Mouse (Mus musculus) thymus, postnatal 36 days (tissue): Measurements from ENCODE around the gene Mfn2.
A peak's percentile ranks its signal among the peaks of the same experiment; 100 is the strongest.

Source experiments
- DNase-seq, 2 experiments: peaks; one replicate each; pipeline ENCODE4 v3.0.0; 2022; ENCODE audit warnings: mixed read lengths in 2 of 2

The Mfn2 gene

DNA sequence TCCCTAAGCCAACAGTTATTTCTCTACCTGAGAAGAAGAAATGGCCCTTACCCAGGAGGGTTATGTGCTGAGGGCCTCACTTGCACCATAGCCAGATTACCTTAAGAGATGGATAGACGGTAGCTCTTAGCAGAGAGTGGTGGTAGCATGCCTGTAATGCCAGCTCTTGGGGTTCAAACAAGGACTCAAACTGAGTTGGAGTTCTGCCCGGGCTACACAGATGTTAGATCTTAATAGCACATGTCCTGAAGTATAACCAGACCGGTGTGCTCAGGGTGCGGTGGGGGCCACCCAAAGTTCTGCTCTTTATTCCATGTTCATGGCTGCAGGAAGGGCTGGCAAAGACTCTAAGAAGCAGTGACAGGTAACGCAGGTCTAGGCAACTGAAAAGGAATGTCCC, 5.0 kb upstream of the Mfn2 start:
- no peak for DNase-seq

DNA sequence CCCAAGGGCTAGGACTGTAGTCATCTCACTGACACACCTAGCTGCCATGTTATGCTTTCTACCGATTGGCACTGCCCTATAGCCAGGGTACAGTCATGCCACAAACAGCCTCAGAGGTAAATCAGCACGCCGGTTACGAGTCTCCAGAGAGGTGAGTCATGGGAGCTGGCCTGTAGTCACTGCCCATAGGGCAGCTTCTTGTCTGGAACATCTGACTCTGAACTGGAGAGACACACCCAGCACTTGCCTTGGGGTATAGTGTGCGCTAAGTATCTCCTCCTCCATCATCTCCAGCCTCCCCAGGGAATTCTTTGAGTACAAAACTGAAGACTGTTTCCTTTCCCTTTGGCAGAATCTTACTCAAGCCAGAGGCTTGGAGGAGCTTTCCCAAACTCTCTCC, 1.7 kb upstream of the Mfn2 start:
- no peak for DNase-seq

DNA sequence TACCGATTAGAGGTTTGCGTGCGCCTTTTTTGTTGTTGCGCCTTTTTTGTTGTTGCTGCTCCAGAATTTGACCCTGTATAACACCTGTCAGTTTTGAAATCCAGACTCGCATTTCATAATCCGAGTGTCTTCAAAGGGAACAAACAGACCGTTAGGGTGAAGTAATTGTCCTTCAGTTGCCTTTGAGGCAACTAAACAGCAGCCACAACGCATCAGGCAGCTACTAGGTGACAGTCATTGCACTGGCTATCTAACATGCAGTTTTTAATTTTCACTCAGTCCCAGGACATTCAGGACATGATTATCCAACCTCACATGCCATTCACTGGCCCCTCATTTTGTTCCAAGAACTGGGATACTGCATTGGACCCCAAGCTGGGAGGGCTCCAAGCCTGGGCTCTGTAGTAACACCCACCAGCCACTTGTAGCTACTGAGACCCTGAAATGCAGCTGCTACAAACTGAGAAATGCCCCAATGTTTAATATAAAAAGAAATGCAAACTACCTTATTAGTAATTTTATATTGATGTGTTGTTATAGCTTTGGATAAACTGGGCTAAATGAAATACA, 671 bp upstream of the Mfn2 start:
- no peak for DNase-seq

DNA sequence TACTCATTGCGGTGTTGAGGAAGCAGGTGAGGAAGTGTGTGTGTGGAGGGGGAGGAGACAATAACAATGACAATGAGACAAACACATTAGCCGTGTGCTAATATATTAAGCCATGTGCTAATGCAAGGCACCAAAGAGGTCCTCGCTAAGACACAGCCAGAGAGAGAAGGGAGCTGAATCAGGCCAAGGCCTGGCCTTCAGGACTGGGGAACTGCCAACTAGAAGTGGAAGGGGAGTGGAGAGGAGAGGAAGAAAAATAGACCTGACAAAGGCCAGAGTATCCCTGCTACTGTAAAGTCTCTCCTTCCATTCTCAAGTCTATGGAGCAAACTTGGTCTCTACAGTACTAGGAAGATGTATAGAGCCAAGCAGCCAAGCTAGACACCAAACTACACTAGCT, 903 bp downstream of the Mfn2 start:
- DNase-seq = no peak

DNA sequence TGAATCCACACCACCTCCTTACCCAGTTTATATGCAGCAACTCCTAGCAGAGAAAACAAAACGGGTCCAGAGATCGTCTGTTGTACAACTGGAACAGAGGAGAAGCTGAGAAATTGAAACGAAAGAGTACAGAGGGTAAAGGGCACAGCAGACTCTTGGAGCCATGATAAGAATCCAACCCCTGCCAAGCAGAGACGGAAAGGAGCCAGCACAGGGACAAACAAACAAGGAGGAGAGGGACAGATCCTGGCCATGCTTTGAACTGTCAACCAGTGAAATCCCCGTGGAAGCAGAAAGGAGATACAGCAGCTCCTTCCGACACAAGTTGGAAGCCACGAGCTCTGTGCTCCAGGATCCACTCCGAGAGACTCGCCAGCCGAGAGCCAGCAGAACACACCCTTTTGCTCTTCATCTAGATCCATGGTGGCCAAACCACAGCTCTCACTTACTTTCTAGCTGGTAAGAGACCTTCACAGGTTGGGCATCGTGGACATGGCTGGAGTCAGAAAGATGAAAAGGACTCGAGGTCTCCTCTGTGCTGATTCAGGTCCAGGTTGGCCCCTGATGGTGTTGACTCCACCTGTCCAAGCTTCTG, 1.5 kb downstream of the Mfn2 start:
- no peak for DNase-seq

DNA sequence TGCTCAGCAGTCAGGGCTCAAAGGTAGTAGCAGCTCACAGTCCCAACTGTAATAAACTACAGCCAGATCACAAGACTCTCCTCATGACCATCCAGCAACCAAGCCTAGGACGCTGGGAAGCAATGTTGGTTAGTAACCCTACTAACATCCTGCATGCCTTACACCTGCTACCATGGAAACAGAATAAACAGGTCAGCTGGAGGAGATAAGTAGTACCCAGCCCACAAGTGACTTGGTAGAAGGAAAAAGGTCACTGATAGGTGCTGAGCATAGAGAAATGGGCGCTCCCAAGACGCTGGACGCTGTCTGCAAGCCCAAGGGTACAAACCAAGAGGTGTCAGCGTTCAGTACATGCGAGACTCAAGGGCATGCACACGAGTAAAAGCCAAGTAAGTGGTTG, 4.1 kb downstream of the Mfn2 start:
- DNase-seq = no peak

DNA sequence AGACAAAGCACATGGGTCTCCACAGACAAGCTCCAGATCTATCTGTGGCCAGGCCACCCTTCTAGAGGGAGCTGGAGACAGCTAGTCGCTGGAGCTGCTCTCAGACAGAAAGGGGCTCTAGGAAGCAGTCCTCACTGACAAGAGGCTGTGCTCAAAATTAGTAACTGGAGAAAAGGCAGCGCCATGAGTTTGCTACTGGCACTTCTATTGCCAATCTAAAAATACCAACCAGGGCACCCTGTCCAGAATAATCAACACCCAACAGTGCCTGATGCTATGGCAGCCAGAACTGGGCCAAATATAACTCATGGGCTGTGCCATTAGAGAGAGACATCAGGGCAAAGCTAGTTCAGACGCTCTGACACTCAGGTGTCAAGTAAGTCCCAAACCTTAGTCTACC, 7.2 kb downstream of the Mfn2 start:
- no peak for DNase-seq

DNA sequence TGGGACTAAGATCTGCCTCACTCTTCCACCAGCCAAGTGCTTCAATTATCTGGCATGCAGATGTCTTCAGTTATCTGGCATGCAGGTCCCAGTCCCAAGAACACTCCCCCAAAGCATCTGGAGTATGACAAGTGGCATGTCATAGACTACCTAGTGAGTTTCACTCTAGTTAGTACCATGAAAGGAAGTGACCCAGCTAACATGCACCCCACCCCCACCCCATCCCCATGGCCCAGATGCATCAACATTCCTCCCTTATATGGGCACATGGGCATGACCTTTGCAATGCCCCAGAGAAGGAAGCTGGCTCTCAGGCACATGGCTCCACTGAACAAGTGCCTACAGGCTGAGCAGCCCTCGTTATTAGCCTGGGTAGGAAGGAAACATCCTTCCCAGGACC, 8.1 kb downstream of the Mfn2 start:
- DNase-seq = no peak

DNA sequence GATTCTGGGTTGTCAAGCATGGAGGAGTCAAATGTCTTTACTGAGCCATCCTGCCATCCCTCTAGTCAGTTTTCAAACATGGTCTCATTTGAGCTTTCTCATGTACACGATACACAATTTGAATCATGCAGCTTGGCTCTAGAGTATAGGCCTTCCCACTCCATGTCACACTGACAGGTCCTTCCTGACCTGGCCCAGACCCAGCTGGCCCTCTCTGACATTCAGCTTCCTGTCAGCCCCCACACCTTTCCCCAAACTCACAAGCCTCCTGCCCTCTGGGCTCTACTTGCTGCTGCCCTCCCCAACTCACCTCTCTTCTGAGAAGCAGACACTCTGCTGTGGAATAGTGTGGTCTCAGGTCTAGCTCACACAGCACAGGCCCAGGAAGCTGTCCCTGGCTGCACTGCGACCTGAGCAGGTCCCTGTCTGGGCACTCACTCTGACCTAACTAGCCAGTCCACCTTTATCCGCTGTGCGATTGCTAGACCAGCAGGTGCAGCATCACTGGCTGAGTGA, 8.6 kb downstream of the Mfn2 start:
- no peak for DNase-seq

DNA sequence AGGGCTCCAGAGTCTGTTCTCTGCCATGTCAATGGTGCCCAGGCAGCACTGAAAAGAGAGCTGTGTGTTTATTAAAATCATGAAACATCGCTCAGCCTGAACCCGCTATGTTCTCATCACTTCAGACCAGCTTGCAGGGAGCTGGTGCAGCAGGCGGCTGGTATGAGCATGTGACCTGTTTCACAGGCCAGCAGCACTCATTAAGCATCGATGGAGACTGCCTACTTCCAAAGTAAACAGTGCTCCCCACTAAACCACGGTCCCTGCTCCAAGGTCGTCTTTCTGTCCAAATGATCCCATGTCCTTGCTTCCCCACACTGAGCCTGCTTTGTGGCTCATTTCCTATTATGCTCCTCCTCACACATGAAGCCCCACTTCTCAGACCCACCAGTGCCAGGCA, 14.2 kb downstream of the Mfn2 start:
- no peak for DNase-seq

DNA sequence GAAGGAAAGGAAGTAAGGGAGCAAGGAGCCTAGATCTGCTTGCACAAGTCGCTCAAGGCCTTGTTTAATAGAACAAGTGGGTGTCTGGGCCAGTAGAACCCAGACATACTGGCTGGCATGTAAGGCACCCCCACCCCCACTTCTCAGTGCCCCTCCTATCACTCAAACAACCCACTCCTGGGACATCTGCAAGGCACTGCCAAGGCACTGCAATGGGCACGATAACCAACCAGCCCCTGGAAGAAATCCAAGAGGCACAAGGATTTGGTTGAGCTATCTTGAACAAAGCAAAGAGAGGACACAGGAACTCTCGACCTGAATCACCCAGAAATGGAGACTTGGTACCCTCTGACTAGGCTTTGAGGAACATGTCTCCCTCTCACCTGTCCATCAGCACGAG, 16.3 kb downstream of the Mfn2 start:
- DNase-seq = no peak

DNA sequence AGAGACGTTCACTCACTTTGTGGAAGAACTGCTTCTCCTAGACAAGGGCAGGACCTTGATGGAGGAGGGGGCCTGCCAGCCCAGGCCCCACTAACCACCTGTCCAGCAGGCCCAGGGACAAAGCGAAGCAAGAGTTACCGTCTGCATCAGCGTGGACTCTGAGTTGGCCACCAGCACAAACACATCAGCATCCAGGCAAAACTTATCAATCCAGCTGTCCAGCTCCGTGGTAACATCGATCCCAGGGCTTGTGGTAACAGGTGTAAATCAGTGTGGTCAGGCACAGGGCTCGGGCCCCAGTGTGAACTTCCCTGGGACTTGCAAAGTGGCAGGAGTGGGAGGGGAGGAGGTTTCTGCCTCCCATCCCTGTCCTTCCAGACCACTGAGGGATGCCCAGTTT, 17.2 kb downstream of the Mfn2 start:
- no peak for DNase-seq

DNA sequence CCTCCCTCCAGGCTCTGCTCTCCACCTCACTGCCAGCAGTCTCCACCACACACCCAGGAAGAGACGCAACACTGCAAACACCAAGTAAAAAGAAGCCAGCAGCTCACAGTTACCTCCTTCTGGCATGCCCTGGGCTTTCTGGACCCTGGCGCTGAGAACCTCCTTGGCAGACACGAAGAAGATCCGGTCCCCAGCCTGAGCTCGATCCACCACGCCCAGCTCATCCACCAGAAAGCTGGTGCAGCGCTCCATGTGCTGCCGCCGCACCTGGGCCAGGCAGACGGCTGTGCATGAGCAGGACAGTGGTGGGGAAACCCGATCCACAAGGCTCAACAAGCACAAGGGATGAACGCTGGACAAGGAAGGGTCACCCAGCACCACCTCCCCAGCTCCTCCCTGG, 18.3 kb downstream of the Mfn2 start:
- DNase-seq = no peak

DNA sequence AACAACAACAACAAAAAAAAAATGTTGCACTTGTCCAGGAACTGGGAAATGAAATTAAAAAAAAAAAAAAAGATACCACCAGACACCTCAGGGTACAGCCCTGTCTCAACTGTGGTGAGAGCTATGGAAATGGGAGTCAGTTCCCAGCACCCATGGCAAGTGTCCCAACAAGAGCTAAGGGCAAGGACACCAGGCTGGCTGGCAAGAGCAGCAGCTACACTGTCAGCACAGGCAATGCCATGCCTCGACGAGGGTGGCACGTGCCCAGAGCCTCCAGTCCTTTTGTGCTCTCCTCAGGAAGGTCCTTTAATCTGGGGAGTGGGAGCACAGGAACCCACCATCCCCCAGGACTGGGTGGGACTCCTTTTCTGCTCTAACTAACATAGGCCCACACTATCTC, 20.4 kb downstream of the Mfn2 start:
- DNase-seq = no peak

DNA sequence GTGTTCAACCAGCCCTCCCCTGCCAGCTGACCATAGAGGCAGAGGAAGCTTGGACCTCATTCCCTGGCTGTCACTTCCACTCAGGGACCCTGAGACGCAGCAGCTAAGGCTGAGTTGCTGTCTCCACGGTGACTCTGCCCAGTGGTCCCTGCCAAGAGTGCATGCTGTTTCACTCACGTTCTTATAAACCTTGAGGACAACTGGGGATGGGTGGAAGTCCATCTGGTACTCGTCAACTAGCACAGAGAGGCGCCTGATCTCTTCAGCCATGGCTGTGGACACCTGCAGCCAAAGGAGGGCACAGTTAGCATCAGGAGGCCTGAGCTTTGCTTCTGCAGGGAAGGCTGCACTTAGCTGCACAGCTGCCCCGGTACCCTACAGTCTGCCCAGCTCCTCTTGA, 21.5 kb downstream of the Mfn2 start:
- no peak for DNase-seq

DNA sequence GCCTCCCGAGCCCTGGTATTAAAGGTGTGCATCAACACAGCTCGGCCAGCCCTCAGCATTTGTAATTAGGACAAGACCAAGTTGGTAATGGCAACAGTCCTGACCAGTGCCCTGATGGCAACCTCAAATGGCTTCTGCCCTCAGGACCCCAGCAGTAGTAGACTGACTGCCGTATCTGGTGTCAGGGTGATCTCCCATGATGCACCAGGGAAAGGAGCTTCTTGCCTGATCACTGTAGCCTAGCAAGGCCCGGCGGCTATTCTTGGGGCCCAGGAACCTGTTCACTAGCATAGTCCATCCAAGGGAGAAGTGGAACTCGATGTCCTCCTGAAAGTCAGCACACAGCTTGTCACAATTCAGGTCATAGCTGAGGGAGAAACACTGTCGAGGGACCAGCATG, 22.7 kb downstream of the Mfn2 start:
- no peak for DNase-seq

DNA sequence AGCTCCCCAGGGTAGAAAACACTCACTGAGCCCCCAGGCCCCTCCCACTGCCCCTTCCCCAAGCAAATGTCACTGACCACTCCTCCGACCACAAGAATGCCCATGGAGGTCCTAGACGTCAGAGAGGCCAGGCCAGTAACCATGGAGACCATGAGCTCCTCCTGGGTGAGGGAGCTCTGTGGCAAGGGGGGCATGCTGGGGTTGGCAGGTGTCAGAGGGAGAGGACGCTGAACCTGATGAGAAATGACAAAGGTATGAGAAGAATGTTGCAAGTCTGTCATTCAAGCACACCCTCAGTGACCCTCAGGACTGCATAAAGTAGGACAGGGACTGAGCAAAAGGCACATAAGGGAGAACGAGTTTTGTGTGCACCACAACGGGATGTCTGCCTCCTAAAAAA, 24.6 kb downstream of the Mfn2 start:
- no peak for DNase-seq

DNA sequence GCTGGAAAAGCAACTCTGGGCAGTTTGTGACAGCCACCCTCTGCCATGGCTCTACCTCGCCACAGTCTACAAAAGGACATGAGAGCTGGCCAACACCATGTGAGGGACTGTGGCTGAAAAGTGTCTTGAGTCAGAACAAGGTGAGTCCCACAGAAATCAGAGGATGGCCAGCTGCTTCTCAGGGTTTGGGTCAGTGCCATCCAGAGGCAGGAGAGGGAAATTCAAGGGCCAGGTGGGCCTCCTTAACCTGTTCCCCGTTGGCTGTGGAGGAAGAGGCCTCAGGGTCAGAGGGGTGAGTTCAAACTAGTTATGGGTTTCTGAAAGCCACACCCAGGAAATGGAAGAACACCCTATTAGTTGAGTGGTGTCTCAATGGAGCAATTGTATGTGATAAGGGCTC, 25.0 kb downstream of the Mfn2 start:
- no peak for DNase-seq

DNA sequence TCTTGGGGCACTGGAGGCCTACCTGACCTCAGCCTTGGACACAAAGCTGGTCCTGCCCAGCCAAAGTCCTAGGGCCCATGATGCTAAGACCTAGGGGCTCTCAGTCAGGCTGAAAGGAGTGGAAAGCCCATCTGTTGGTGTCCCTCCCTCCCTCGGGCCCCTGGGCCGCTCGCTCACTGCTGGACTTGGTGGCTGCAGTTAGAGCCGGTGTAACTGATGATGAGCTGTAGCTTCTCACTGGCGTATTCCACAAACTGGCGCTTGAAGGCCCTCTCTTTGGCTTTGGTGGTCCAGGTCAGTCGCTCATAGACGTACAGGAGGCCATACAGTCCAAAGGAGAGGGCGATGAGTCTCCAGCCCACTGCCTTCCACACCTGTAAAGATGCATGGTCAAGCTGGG, 26.0 kb downstream of the Mfn2 start:
- DNase-seq = no peak

DNA sequence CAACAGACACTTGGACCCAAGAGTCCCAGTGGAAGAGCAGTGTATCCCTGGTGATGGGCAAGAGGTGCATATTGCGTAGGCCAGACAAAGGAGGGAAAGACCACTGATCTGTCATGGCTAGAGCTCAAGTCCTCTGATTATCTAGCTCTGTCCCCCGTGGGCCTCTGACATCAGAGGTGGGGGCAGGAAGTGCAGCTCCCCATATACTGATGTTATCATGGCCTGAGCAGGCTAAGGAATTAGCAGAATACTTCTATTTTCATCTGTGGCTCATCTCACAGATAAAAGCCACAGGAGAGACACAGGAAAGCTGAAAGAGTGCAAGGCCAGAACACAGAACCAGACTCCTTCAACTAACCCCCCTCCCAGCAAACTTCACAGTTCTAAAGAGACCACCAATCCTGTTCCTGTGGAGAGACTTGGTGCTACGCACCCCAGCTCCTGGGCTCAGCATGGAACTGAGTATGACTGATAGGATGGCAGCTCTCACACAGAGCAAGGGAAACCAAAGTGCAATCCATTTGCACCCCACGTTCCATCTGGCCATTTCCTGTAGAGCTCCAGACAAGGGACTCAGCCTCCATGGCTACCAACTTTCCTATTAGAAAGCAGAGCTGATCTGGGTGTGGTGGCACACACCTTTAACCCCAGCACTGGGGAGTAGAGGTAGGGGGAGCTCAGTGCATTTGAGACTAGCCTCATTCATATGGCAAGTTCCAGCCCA, 28.5 kb downstream of the Mfn2 start:
- DNase-seq = no peak

DNA sequence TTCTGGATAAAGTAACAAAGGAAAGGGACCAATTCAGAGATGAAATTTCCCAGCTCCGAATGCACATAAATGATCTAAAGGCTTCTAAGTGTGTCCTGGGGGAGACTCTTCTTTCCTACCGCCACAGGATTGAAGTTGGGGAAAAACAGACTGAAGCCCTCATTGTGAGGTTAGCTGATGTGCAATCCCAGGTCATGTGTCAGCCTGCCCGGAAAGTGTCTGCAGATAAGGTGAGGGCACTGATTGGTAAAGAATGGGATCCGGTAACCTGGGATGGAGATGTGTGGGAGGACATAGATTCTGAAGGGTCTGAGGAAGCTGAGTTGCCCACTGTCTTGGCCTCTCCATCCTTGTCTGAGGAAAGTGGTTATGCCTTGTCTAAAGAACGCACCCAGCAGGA, 35.3 kb downstream of the Mfn2 start:
- DNase-seq = no peak

DNA sequence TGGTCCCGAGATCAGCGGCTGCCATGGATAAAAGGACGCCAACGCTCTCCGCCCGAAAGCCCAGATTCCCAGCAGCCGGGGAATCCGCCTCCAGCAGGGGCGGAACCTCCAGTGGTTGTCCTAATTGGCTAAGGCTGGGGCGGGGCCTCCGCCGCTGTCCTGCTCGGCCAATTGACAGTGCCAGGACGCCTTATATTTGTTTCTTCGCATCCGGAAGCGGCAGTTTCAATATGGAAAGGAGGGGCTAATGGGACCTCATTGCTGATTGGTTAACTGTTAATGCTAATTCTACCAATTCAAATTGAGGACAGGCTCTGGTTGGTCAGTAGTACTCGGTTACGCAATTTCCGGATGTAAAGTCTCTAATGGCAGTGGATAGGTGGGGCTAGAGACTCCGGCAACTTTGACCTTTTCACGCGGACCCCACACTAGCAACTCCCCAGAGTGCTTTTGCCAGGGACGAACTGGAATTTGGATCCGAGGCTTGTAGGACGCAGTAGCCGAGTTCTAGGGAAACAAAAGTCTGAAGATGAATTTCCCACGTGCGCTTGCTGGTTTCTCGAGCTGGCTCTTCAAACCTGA, 36.0 kb downstream of the Mfn2 start, which contains the start of the genes Miip and Fv1:
Miip (minus strand) TSS at position 367 of the 582 bp plus-strand sequence.
Fv1 (plus strand) TSS at position 530 of the 582 bp plus-strand sequence.
- peak; percentile 88 to 93 for DNase-seq

DNA sequence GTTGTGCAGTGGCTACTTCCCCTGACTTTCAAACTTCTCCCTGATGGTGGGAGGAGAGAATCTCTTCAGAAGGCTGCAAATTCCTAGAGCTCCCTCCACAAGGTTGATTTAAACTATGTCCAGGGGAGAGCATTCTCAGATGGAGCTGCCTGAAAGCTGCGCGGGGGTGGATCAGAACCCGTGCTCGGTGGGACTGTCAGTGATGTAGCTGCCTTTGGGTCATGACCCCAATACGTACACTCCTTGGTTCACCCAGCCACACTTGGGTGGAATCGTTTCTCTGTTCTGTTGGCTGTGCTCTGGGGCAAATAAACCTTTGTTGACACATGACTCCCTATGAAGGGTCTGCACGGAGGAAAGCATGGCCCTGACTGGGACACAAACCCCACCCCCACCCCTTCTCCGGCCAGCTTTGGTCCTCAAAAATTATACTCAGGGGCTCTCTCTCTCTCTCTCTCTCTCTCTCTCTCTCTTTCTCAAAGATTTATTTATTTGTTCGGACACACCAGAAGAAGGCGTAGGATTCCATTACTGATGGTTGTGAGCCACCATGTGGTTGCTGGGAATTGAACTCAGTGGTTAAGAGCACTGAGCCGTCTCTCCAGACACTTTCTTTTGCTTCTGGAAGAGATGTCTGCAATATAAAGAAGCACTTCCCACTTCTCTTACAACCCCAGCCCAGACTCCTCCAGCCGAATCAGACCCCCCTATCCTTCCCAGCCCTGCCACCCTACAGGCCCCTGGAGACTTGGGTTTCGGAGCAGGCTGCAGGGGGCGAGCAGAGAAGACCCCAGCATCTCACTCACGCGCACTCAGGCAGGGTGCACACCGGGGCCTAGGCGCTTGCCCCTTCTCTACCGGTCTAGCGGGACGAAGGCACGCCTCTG, 36.7 kb downstream of the Mfn2 start:
- DNase-seq = no peak
